Mouse (Mus musculus): ENCODE measurements at regions not wholly inside any gene's neighbourhood (a gene's known extent, or its start where the extent isn't known, plus 50 kb on each side); places are given as distances from the start of the nearest gene placed in this dataset.
A peak's percentile ranks its signal among the peaks of the same experiment; 100 is the strongest.

GRCm38 (mm10) chr1:183504103-183504841, 86.3 kb downstream of the Hhipl2 start:
- Histone ChIP-seq H3K4me3 (no peak overlapping the region), H3K36me3 (no peaks in the 10 kb centered on the region), H3K9me3 (no peaks in the 10 kb centered on the region), H3K9ac (replicated peaks) (no peak overlapping the region), H3K4me2 (replicated peaks) (no peak overlapping the region), H3K4me1 (0 out of 2 replicates have a peak, but pooled peaks cover 3% of the 10 kb centered on the region), H3K27ac (replicated peaks) (0 out of 2 replicates have a peak overlapping the region, but pooled peaks have one; percentile 49), H3K27me3 (no peaks in the 10 kb centered on the region)
- ATAC-seq (ENCODE audit: low FRiP score, low read depth), result peak; percentile 74
- 73% methylated on average over 14 of the region's 14 CpGs for WGBS

- no peak overlapping the region for H3K9ac ChIP-seq (replicated peaks)
- H3K4me1 ChIP-seq, result 0 out of 2 replicates have a peak, but pooled peaks cover 3% of the 10 kb centered on the region
- ATAC-seq (ENCODE audit: low FRiP score, low read depth), result no peak
- H3K27ac ChIP-seq (replicated peaks), result no peak overlapping the region
- H3K9me3 ChIP-seq, result no peaks in the 10 kb centered on the region
- H3K4me2 ChIP-seq (replicated peaks), result no peak overlapping the region
- no peaks in the 10 kb centered on the region for H3K27me3 ChIP-seq
- no peak overlapping the region for H3K4me3 ChIP-seq
- 89% methylated on average over 2 of the region's 2 CpGs for WGBS
- no peaks in the 10 kb centered on the region for H3K36me3 ChIP-seq
Observed at GRCm38 (mm10) chr1:183507893-183508292, 89.9 kb downstream of the Hhipl2 start.

GRCm38 (mm10) chr1:183510759-183511158, 92.7 kb downstream of the Hhipl2 start:
- no peaks in the 10 kb centered on the region for H3K9me3 ChIP-seq
- no peaks in the 10 kb centered on the region for H3K4me1 ChIP-seq
- no peaks in the 10 kb centered on the region for H3K36me3 ChIP-seq

GRCm38 (mm10) chr1:183513876-183514275, 95.9 kb downstream of the Hhipl2 start:
- peaks cover 4% of the 10 kb centered on the region; the same call in 1 of the 2 replicates for H3K4me1 ChIP-seq
- H3K9ac ChIP-seq (replicated peaks), result no peak overlapping the region
- H3K27ac ChIP-seq (replicated peaks), result no peak overlapping the region
- H3K9me3 ChIP-seq, result no peaks in the 10 kb centered on the region
- no peak overlapping the region for H3K4me3 ChIP-seq
- no peaks in the 10 kb centered on the region for H3K36me3 ChIP-seq
- WGBS, result 72% methylated on average over 3 of the region's 3 CpGs
- H3K4me2 ChIP-seq (replicated peaks), result no peak overlapping the region
- ATAC-seq (ENCODE audit: low FRiP score, low read depth), result no peak
- H3K27me3 ChIP-seq, result no peaks in the 10 kb centered on the region

More at GRCm38 (mm10) chr1:183510759-183511158, 92.7 kb downstream of the Hhipl2 start:
- Histone ChIP-seq H3K4me3 (no peak overlapping the region), H3K4me2 (replicated peaks) (no peak overlapping the region), H3K9ac (replicated peaks) (no peak overlapping the region), H3K27me3 (no peaks in the 10 kb centered on the region), H3K27ac (replicated peaks) (no peak overlapping the region)
- 90% methylated on average over 10 of the region's 10 CpGs for WGBS
- no peak for ATAC-seq (ENCODE audit: low FRiP score, low read depth)

GRCm38 (mm10) chr1:183514281-183514983, 96.4 kb downstream of the Hhipl2 start:
- Histone ChIP-seq H3K4me3 (no peak overlapping the region), H3K4me1 (peaks cover 4% of the 10 kb centered on the region; the same call in 1 of the 2 replicates), H3K36me3 (no peaks in the 10 kb centered on the region), H3K27me3 (no peaks in the 10 kb centered on the region), H3K9ac (replicated peaks) (no peak overlapping the region), H3K4me2 (replicated peaks) (no peak overlapping the region), H3K9me3 (no peaks in the 10 kb centered on the region), H3K27ac (replicated peaks) (no peak overlapping the region)
- 77% methylated on average over 15 of the region's 15 CpGs for WGBS
- ATAC-seq (ENCODE audit: low FRiP score, low read depth), result no peak

- Histone ChIP-seq H3K9me3 (no peaks in the 10 kb centered on the region), H3K4me1 (peaks cover 4% of the 10 kb centered on the region; the same call in 1 of the 2 replicates), H3K4me3 (no peak overlapping the region), H3K27me3 (no peaks in the 10 kb centered on the region), H3K27ac (replicated peaks) (no peak overlapping the region), H3K36me3 (no peaks in the 10 kb centered on the region), H3K9ac (replicated peaks) (no peak overlapping the region), H3K4me2 (replicated peaks) (no peak overlapping the region)
- WGBS, result 69% methylated on average over 2 of the region's 2 CpGs
- ATAC-seq (ENCODE audit: low FRiP score, low read depth), result no peak
Observed at GRCm38 (mm10) chr1:183514984-183515287, 96.9 kb downstream of the Hhipl2 start.

GRCm38 (mm10) chr1:183516167-183516566, 98.2 kb downstream of the Hhipl2 start:
- 76% methylated on average over 4 of the region's 4 CpGs for WGBS
- Histone ChIP-seq H3K27me3 (no peaks in the 10 kb centered on the region), H3K27ac (replicated peaks) (no peak overlapping the region), H3K36me3 (no peaks in the 10 kb centered on the region), H3K9ac (replicated peaks) (no peak overlapping the region), H3K4me3 (no peak overlapping the region), H3K9me3 (no peaks in the 10 kb centered on the region), H3K4me2 (replicated peaks) (no peak overlapping the region), H3K4me1 (peaks cover 7% of the 10 kb centered on the region; the same call in 1 of the 2 replicates)
- ATAC-seq (ENCODE audit: low FRiP score, low read depth), result no peak

GRCm38 (mm10) chr1:183517236-183517635, 99.2 kb downstream of the Hhipl2 start:
- Histone ChIP-seq H3K9ac (replicated peaks) (no peak overlapping the region), H3K27me3 (no peaks in the 10 kb centered on the region), H3K4me2 (replicated peaks) (no peak overlapping the region), H3K4me1 (peaks cover 11% of the 10 kb centered on the region), H3K27ac (replicated peaks) (no peak overlapping the region), H3K4me3 (no peak overlapping the region), H3K9me3 (no peaks in the 10 kb centered on the region), H3K36me3 (no peaks in the 10 kb centered on the region)
- no peak for ATAC-seq (ENCODE audit: low FRiP score, low read depth)
- WGBS, result 64% methylated on average over 4 of the region's 4 CpGs

GRCm38 (mm10) chr1:183521569-183521968, 103.6 kb downstream of the Hhipl2 start:
- H3K4me1 ChIP-seq, result peaks cover 11% of the 10 kb centered on the region
- H3K27ac ChIP-seq (replicated peaks), result peak overlapping the region; percentile 70
- 48% methylated on average over 7 of the region's 7 CpGs for WGBS
- H3K36me3 ChIP-seq, result no peaks in the 10 kb centered on the region
- peak; percentile 69 for ATAC-seq (ENCODE audit: low FRiP score, low read depth)
- H3K9ac ChIP-seq (replicated peaks), result no peak overlapping the region
- no peaks in the 10 kb centered on the region for H3K27me3 ChIP-seq
- no peaks in the 10 kb centered on the region for H3K9me3 ChIP-seq
- H3K4me2 ChIP-seq (replicated peaks), result no peak overlapping the region
- H3K4me3 ChIP-seq, result no peak overlapping the region

- Histone ChIP-seq H3K36me3 (no peaks in the 10 kb centered on the region), H3K9me3 (no peaks in the 10 kb centered on the region), H3K27ac (replicated peaks) (no peak overlapping the region), H3K27me3 (no peaks in the 10 kb centered on the region), H3K9ac (replicated peaks) (no peak overlapping the region), H3K4me3 (no peak overlapping the region), H3K4me2 (replicated peaks) (no peak overlapping the region), H3K4me1 (no peaks in the 10 kb centered on the region)
- no peak for ATAC-seq (ENCODE audit: low FRiP score, low read depth)
- WGBS, result 91% methylated on average over 11 of the region's 11 CpGs
Observed at GRCm38 (mm10) chr1:183533386-183533785, 115.4 kb downstream of the Hhipl2 start.

- no peak overlapping the region for H3K27ac ChIP-seq (replicated peaks)
- H3K9ac ChIP-seq (replicated peaks), result no peak overlapping the region
- H3K9me3 ChIP-seq, result no peaks in the 10 kb centered on the region
- no peaks in the 10 kb centered on the region for H3K36me3 ChIP-seq
- 73% methylated on average over 7 of the region's 7 CpGs for WGBS
- H3K27me3 ChIP-seq, result no peaks in the 10 kb centered on the region
- 0 out of 2 replicates have a peak, but pooled peaks cover 4% of the 10 kb centered on the region for H3K4me1 ChIP-seq
- H3K4me2 ChIP-seq (replicated peaks), result no peak overlapping the region
- no peak overlapping the region for H3K4me3 ChIP-seq
- ATAC-seq (ENCODE audit: low FRiP score, low read depth), result no peak
Observed at GRCm38 (mm10) chr1:183548752-183549387, 130.9 kb downstream of the Hhipl2 start.

GRCm38 (mm10) chr1:183552617-183553016, 134.6 kb downstream of the Hhipl2 start:
- Histone ChIP-seq H3K9ac (replicated peaks) (no peak overlapping the region), H3K4me2 (replicated peaks) (no peak overlapping the region), H3K27ac (replicated peaks) (no peak overlapping the region), H3K36me3 (no peaks in the 10 kb centered on the region), H3K4me1 (0 out of 2 replicates have a peak, but pooled peaks cover 4% of the 10 kb centered on the region), H3K9me3 (no peaks in the 10 kb centered on the region), H3K4me3 (no peak overlapping the region), H3K27me3 (no peaks in the 10 kb centered on the region)
- no peak for ATAC-seq (ENCODE audit: low FRiP score, low read depth)
- 95% methylated on average over 4 of the region's 4 CpGs for WGBS
